Mouse (Mus musculus) lung, postnatal 14 days (tissue): ENCODE measurements at regions not wholly inside any gene's neighbourhood (a gene's known extent, or its start where the extent isn't known, plus 50 kb on each side); places are given as distances from the start of the nearest gene placed in this dataset.
A peak's percentile ranks its signal among the peaks of the same experiment; 100 is the strongest.

ENCODE experiments used
- DNase-seq: peaks from one replicate; pipeline ENCODE4 v3.0.0; 2021

GRCm38 (mm10) chr13:98438206-98438605, 53.6 kb downstream of the Gm10320 start:
- DNase-seq, result no peak

GRCm38 (mm10) chr13:98436961-98437360, 54.8 kb downstream of the Gm10320 start:
- no peak for DNase-seq

- DNase-seq, result no peak
These were observed 56.4 kb downstream of the Gm10320 start for GRCm38 (mm10) chr13:98435245-98435975.

GRCm38 (mm10) chr13:98429851-98430250, 62.0 kb downstream of the Gm10320 start:
- no peak for DNase-seq

GRCm38 (mm10) chr13:98427660-98428059, 64.1 kb downstream of the Gm10320 start:
- peak; percentile 2 for DNase-seq

- DNase-seq, result no peak
These were observed 66.8 kb downstream of the Gm10320 start for GRCm38 (mm10) chr13:98425026-98425425.

GRCm38 (mm10) chr13:98424000-98424399, 67.8 kb downstream of the Gm10320 start:
- no peak for DNase-seq

GRCm38 (mm10) chr13:98420419-98421043, 66.5 kb downstream of the Foxd1 start:
- no peak for DNase-seq

GRCm38 (mm10) chr13:98417736-98418135, 63.7 kb downstream of the Foxd1 start:
- no peak for DNase-seq

GRCm38 (mm10) chr13:98416457-98416856, 62.4 kb downstream of the Foxd1 start:
- DNase-seq, result no peak

GRCm38 (mm10) chr13:98414851-98415250, 60.8 kb downstream of the Foxd1 start:
- no peak for DNase-seq

- DNase-seq, result no peak
These were observed 59.2 kb downstream of the Foxd1 start for GRCm38 (mm10) chr13:98413233-98413632.
